Mouse (Mus musculus) liver, postnatal 0 days (tissue): ENCODE results near the gene Gm26965. TPM values are rescaled to one million over a fixed set of nuclear protein-coding genes. Genes with fewer than 3 reads are reported as not detected.

Experiments
- ATAC-seq: fragments of 200-750 bp; cut with Nextera tagmentation; 2 replicates; pipeline ENCODE4 v1.8.0; 2017; ENCODE audit warnings: mild to moderate bottlenecking, moderate library complexity
- DNase-seq: peaks from one replicate; pipeline ENCODE4 v3.0.0-alpha.2; 2016
- H3K27ac ChIP-seq: fragments of 300-500 bp; sonication (generic); 2 replicates; pipeline ENCODE4 v1.5.1; 2014; ENCODE audit warnings: antibody characterized with exemption, moderate library complexity, mild to moderate bottlenecking, low read depth
- H3K27me3 ChIP-seq: fragments of 300-500 bp; sonication (generic); 2 replicates; pipeline ENCODE4 v1.6.1; 2014; ENCODE audit warnings: low read length, control low read depth, mixed read lengths; ENCODE audit not compliant: insufficient read depth
- H3K36me3 ChIP-seq: fragments of 300-500 bp; sonication (generic); replicated peaks from 2 replicates; pipeline ENCODE4 v1.6.1; 2014; ENCODE audit warnings: mild to moderate bottlenecking, control low read depth, low read length, moderate library complexity, mixed read lengths; ENCODE audit not compliant: insufficient read depth
- H3K4me1 ChIP-seq: fragments of 300-500 bp; sonication (generic); 2 replicates; pipeline ENCODE4 v1.6.1; 2014; ENCODE audit warnings: antibody characterized with exemption, mild to moderate bottlenecking, control low read depth; ENCODE audit not compliant: insufficient read depth
- H3K4me2 ChIP-seq: fragments of 300-500 bp; sonication (generic); 2 replicates; pipeline ENCODE4 v1.6.1; 2014; ENCODE audit warnings: low read depth, mild to moderate bottlenecking, low read length, moderate library complexity, mixed read lengths
- H3K4me3 ChIP-seq: fragments of 300-500 bp; sonication (generic); 2 replicates; pipeline ENCODE4 v1.5.1; 2014; ENCODE audit warnings: low read depth, low read length
- H3K9ac ChIP-seq: fragments of 300-500 bp; sonication (generic); replicated peaks from 2 replicates; pipeline ENCODE4 v1.6.1; 2014; ENCODE audit warnings: mild to moderate bottlenecking, moderate library complexity
- H3K9me3 ChIP-seq: fragments of 300-500 bp; sonication (generic); 2 replicates; pipeline ENCODE4 v1.6.1; 2016; ENCODE audit warnings: mild to moderate bottlenecking, control low read depth, low read length, mixed read lengths
- CTCF ChIP-seq: sonication (generic); IDR thresholded peaks from 2 replicates; pipeline ENCODE4 v1.5.1; 2016; ENCODE audit warnings: antibody characterized with exemption, low read depth
- EP300 ChIP-seq: IDR thresholded peaks from 2 replicates; pipeline ENCODE4 v1.6.1; 2016; ENCODE audit warnings: antibody characterized with exemption, low read depth, mild to moderate bottlenecking
- WGBS: fragments of 180-500 bp; shearing (Covaris S2); extraction: QIAGEN DNeasy Blood & Tissue Kit; methylation state at CpG from one replicate; pipeline ENCODE4 v1.1.7; 2014; ENCODE audit not compliant: insufficient replicate concordance; 5-methylcytosine and 5-hydroxymethylcytosine counted together
- polyA plus RNA-seq: library from polyadenylated mRNA; unstranded; fragments of >200 nt; fragmentation: Nextera tagmentation; extraction: Ambion mirVana; gene quantifications from 2 replicates; pipeline ENCODE4 v1.2.1, GENCODE M21; 2015

Gene Gm26965
- polyA plus RNA-seq, 1 experiment from 2014 or later, result not detected

DNA sequence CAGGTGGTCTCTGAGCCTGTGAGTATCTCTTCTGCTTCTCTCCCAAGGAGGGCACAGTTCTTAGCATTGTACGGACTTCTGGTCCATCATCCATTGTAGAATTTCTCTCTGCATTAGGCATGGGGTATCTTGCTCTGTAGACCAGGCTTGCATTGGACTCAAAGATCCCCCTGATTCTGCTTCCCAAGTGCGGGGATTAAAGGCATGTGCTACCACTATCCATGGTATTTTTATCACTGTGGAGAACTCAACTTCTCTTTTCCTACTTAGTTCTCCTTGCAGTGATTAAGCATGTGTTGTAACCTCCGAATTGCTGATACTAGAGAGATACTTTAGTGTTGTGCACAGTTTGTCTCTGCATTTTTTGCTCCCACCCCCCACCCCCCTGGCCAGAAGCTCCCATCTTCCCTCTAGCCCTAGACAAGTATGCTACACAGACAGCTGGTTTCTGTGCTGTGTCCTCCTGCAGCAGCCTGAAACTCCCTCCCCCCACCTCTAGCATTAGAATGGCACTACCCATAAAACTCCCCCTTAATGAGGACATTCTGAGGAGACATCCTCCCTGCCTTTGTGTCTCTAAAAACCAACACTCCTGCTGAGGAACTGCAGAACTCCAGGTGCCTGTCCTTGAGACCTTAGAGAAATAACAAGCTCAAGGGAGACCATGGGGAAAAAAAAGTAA, 1.2 kb upstream of the Gm26965 start:
- no peak for TF ChIP-seq EP300
- no peak for TF ChIP-seq CTCF
- H3K4me1 ChIP-seq, result peaks cover 13% of the 10 kb centered on the region
- H3K4me2 ChIP-seq, result peak overlapping the region; percentile 97; the same call in 1 of the 2 replicates
- no peak for ATAC-seq
- no peak for DNase-seq
- H3K36me3 ChIP-seq, result no peaks in the 10 kb centered on the region
- H3K9me3 ChIP-seq, result no peaks in the 10 kb centered on the region
- no peak overlapping the region for H3K27ac ChIP-seq
- H3K4me3 ChIP-seq, result no peak overlapping the region
- WGBS, result 69% methylated on average over 3 of the region's 3 CpGs
- no peaks in the 10 kb centered on the region for H3K27me3 ChIP-seq
- no peak overlapping the region for H3K9ac ChIP-seq

- no peaks in the 10 kb centered on the region for H3K9me3 ChIP-seq
- H3K9ac ChIP-seq, result no peak overlapping the region
- ATAC-seq (no peak), DNase-seq (no peak)
- no peaks in the 10 kb centered on the region for H3K27me3 ChIP-seq
- no peak for TF ChIP-seq CTCF
- TF ChIP-seq EP300, result no peak
- H3K4me2 ChIP-seq, result no peak overlapping the region
- no peak overlapping the region for H3K4me3 ChIP-seq
- no peak overlapping the region for H3K27ac ChIP-seq
- peaks cover 5% of the 10 kb centered on the region; the same call in 1 of the 2 replicates for H3K4me1 ChIP-seq
- WGBS, result 78% methylated on average over 1 of the region's 1 CpGs
- no peaks in the 10 kb centered on the region for H3K36me3 ChIP-seq
Observed at GRCm38 (mm10) chr13:67500908-67501307, 25.0 kb downstream of the Gm26965 start.

DNA sequence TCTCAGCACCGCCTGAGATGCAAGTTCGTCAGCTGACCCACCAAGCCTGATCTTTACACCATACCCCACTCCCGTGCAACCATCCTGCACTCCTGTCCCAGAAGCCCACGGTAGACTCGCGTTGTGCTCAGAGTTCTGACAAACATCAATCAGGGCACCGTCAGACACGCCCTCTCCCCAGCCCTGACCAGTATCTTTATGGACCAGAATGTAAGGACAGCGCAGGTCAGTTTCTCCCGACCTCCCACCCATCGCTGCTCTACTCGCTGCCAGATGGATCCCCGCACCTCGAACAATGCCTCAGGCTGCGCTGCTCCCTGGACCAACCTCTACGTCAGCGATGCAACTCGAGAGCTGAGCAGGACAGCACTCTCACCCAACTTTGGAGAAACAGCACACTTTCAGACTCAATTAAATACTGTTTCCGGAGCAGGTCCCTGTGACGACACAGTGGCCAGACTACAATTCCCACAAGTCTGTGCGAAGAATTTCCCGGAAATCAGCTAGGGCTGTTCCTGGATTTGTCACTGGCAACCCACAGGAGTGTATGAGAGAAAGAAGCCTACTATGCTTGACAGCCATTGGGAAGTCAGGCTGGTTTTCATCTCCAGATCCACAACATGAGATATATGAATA, 25.7 kb downstream of the Gm26965 start, which contains the start of gene Zfp58:
Gene Zfp58, minus strand, starts transcription at position 472 of the 636 bp plus-strand sequence.
- H3K4me2 ChIP-seq, result peak within 1 kb of the TSS; percentile 72
- peak within 1 kb of the TSS; percentile 63 for H3K9ac ChIP-seq
- peak; percentile 83 for DNase-seq
- ATAC-seq, result peak; percentile 96
- H3K27me3 ChIP-seq, result no peaks in the 10 kb centered on the region
- no peaks in the 10 kb centered on the region; the same call in 1 of the 2 replicates for H3K36me3 ChIP-seq
- H3K27ac ChIP-seq, result no peak within 1 kb of the TSS; the same call in 1 of the 2 replicates
- under 1% methylated on average over 22 of the region's 22 CpGs for WGBS
- H3K4me1 ChIP-seq, result peaks cover 5% of the 10 kb centered on the region; the same call in 1 of the 2 replicates
- H3K9me3 ChIP-seq, result no peaks in the 10 kb centered on the region
- peak within 1 kb of the TSS; percentile 69 for H3K4me3 ChIP-seq
- TF ChIP-seq CTCF (no peak), EP300 (no peak)

DNA sequence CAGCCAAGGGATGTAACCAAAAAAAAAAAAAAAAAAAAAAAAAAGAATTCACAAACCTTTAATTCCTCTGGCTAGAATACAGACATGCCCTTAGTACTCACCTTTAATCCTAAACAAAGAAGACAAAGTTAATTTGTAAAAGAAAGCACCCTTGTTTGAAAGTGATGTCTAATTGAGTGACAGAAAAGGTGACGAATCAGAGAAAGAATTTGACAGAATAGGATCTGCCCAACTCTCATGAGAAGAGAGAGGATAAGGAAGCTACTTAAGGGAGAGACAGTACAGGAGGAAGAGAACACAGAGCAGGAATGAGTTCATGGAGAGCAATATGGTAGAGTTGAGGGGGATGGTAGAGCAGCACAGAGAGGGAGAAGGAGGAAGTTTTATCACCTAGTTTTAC, 30.3 kb downstream of the Gm26965 start:
- H3K9me3 ChIP-seq, result peaks cover 10% of the 10 kb centered on the region; the same call in 1 of the 2 replicates
- H3K4me1 ChIP-seq, result peaks cover 5% of the 10 kb centered on the region; the same call in 1 of the 2 replicates
- no peak for ATAC-seq
- no peaks in the 10 kb centered on the region for H3K27me3 ChIP-seq
- WGBS, result 79% methylated on average over 1 of the region's 1 CpGs
- H3K4me2 ChIP-seq, result no peak overlapping the region
- DNase-seq, result no peak
- H3K36me3 ChIP-seq, result peaks cover 24% of the 10 kb centered on the region
- no peak for TF ChIP-seq CTCF
- TF ChIP-seq EP300, result no peak
- H3K9ac ChIP-seq, result no peak overlapping the region
- H3K4me3 ChIP-seq, result no peak overlapping the region
- H3K27ac ChIP-seq, result no peak overlapping the region

DNA sequence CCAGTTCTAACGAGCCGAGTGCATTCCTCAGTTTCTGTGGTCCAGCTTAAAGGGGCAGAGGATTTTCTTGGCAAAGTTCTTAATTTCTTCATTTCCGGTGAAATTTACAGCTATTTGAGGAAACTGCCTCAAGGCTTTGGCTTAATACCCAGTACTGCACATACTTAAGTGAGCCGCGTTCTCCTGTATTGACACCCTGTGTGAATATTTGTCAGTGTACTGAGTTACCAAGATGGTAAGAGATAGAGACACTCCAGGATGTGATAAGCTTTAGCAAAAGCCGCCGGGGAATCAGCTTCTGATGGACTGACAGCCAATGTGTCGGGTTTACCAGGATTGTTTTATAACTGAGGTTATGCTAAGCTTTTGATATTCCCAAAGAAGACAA, 41.5 kb downstream of the Gm26965 start:
- Histone ChIP-seq H3K9ac (peak overlapping the region; percentile 69), H3K27me3 (no peaks in the 10 kb centered on the region), H3K9me3 (no peaks in the 10 kb centered on the region), H3K36me3 (no peaks in the 10 kb centered on the region; the same call in 1 of the 2 replicates), H3K4me3 (peak overlapping the region; percentile 60), H3K27ac (no peak overlapping the region; the same call in none of the 2 replicates), H3K4me2 (peak overlapping the region; percentile 75), H3K4me1 (peaks cover 8% of the 10 kb centered on the region; the same call in 1 of the 2 replicates)
- no peak for ATAC-seq
- TF ChIP-seq CTCF (no peak), EP300 (no peak)
- DNase-seq, result no peak
- 27% methylated on average over 8 of the region's 8 CpGs for WGBS
